Mouse (Mus musculus): ENCODE data around the gene Llph.

DNA sequence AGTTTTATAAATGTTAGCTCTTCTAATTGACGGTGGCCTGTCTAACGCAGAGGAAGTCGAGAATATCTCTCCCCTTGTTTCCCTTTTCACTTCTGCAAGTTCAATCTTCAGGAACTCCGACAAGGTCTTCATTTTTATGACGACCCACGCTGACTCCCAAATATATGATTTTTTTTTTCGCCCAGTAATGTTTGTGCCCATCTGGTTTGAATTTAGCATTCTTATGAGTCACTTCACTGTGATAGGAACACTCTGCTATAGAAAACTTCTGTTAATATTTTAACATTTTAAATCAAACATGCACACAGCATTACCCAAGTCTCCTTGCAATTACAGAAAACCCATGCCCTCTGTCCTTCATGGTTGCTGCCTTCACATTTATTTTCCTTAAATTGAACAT lies 46.5 kb downstream of the Llph start:
- TF ChIP-seq ZC3H11A (IDR thresholded peaks at IDR 0.05; ENCODE audit: borderline replicate concordance, low read depth, low read length) (no peak), MAFK (IDR thresholded peaks at IDR 0.05; ENCODE audit: insufficient read depth, low read depth, low read length) (no peak)

Measured in ES-E14 (cell line).